Mouse (Mus musculus): ENCODE measurements at regions not wholly inside any gene's neighbourhood (a gene's known extent, or its start where the extent isn't known, plus 50 kb on each side); places are given as distances from the start of the nearest gene placed in this dataset.
"Not testable (repeated sequence)": the region's sequence is repeated elsewhere in the genome, so short reads cannot be mapped to it uniquely, and the experiment has no call there.

GRCm38 (mm10) chr12:119102106-119102505, 135.9 kb upstream of the Abcb5 start:
- not testable (repeated sequence) for H3K27ac ChIP-seq; H3K4me1 ChIP-seq (replicated peaks); H3K36me3 ChIP-seq; ATAC-seq (ENCODE audit: insufficient number of reproducible peaks, insufficient read depth, low FRiP score, low TSS enrichment, low read depth); H3K4me3 ChIP-seq (replicated peaks); H3K9me3 ChIP-seq; H3K4me2 ChIP-seq; H3K9ac ChIP-seq (replicated peaks); H3K27me3 ChIP-seq
- WGBS = 73% methylated on average over 2 of the region's 2 CpGs

GRCm38 (mm10) chr12:119099736-119100135, 133.5 kb upstream of the Abcb5 start:
- Histone ChIP-seq H3K36me3 (no peaks in the 10 kb centered on the region), H3K27ac (no peak overlapping the region), H3K9ac (replicated peaks) (no peak overlapping the region), H3K4me2 (no peak overlapping the region), H3K4me1 (replicated peaks) (no peaks in the 10 kb centered on the region), H3K27me3 (no peaks in the 10 kb centered on the region), H3K9me3 (no peaks in the 10 kb centered on the region), H3K4me3 (replicated peaks) (no peak overlapping the region)
- ATAC-seq (ENCODE audit: insufficient number of reproducible peaks, insufficient read depth, low FRiP score, low TSS enrichment, low read depth) = no peak

GRCm38 (mm10) chr12:119097814-119098213, 131.6 kb upstream of the Abcb5 start:
- no peak for ATAC-seq (ENCODE audit: insufficient number of reproducible peaks, insufficient read depth, low FRiP score, low TSS enrichment, low read depth)
- Histone ChIP-seq H3K4me3 (replicated peaks) (no peak overlapping the region), H3K27ac (no peak overlapping the region), H3K27me3 (no peaks in the 10 kb centered on the region), H3K4me1 (replicated peaks) (no peaks in the 10 kb centered on the region), H3K9me3 (no peaks in the 10 kb centered on the region), H3K9ac (replicated peaks) (no peak overlapping the region), H3K36me3 (no peaks in the 10 kb centered on the region), H3K4me2 (no peak overlapping the region)
- WGBS = 38% methylated on average over 1 of the region's 1 CpGs

- Histone ChIP-seq H3K4me2 (no peak overlapping the region), H3K27ac (no peak overlapping the region), H3K36me3 (no peaks in the 10 kb centered on the region), H3K4me1 (replicated peaks) (no peaks in the 10 kb centered on the region), H3K9ac (replicated peaks) (no peak overlapping the region), H3K4me3 (replicated peaks) (no peak overlapping the region), H3K9me3 (no peaks in the 10 kb centered on the region), H3K27me3 (no peaks in the 10 kb centered on the region)
- 89% methylated on average over 1 of the region's 1 CpGs for WGBS
- no peak for ATAC-seq (ENCODE audit: insufficient number of reproducible peaks, insufficient read depth, low FRiP score, low TSS enrichment, low read depth)
These were observed 128.1 kb upstream of the Abcb5 start for GRCm38 (mm10) chr12:119094314-119094713.

GRCm38 (mm10) chr12:119093402-119093801, 127.2 kb upstream of the Abcb5 start:
- WGBS = 91% methylated on average over 2 of the region's 2 CpGs
- no peaks in the 10 kb centered on the region for H3K4me1 ChIP-seq (replicated peaks)
- no peaks in the 10 kb centered on the region for H3K9me3 ChIP-seq
- H3K36me3 ChIP-seq = no peaks in the 10 kb centered on the region
- H3K27me3 ChIP-seq = no peaks in the 10 kb centered on the region
- ATAC-seq (ENCODE audit: insufficient number of reproducible peaks, insufficient read depth, low FRiP score, low TSS enrichment, low read depth) = no peak
- H3K4me3 ChIP-seq (replicated peaks) = no peak overlapping the region
- no peak overlapping the region for H3K27ac ChIP-seq
- H3K4me2 ChIP-seq = no peak overlapping the region
- no peak overlapping the region for H3K9ac ChIP-seq (replicated peaks)

- Histone ChIP-seq H3K9me3 (no peaks in the 10 kb centered on the region), H3K4me1 (replicated peaks) (no peaks in the 10 kb centered on the region), H3K4me3 (replicated peaks) (no peak overlapping the region), H3K27ac (no peak overlapping the region), H3K4me2 (no peak overlapping the region), H3K9ac (replicated peaks) (no peak overlapping the region), H3K36me3 (no peaks in the 10 kb centered on the region), H3K27me3 (no peaks in the 10 kb centered on the region)
- WGBS = 91% methylated on average over 2 of the region's 2 CpGs
- ATAC-seq (ENCODE audit: insufficient number of reproducible peaks, insufficient read depth, low FRiP score, low TSS enrichment, low read depth) = no peak
These were observed 123.1 kb upstream of the Abcb5 start for GRCm38 (mm10) chr12:119089292-119089691.

GRCm38 (mm10) chr12:119088666-119089065, 122.4 kb upstream of the Abcb5 start:
- H3K4me3 ChIP-seq (replicated peaks) = no peak overlapping the region
- WGBS = 79% methylated on average over 1 of the region's 1 CpGs
- no peak overlapping the region for H3K4me2 ChIP-seq
- no peak overlapping the region for H3K9ac ChIP-seq (replicated peaks)
- no peaks in the 10 kb centered on the region for H3K9me3 ChIP-seq
- no peaks in the 10 kb centered on the region for H3K36me3 ChIP-seq
- ATAC-seq (ENCODE audit: insufficient number of reproducible peaks, insufficient read depth, low FRiP score, low TSS enrichment, low read depth) = no peak
- no peak overlapping the region for H3K27ac ChIP-seq
- no peaks in the 10 kb centered on the region for H3K27me3 ChIP-seq
- no peaks in the 10 kb centered on the region for H3K4me1 ChIP-seq (replicated peaks)

GRCm38 (mm10) chr12:119084814-119085213, 118.6 kb upstream of the Abcb5 start:
- no peak for ATAC-seq (ENCODE audit: insufficient number of reproducible peaks, insufficient read depth, low FRiP score, low TSS enrichment, low read depth)
- WGBS = 86% methylated on average over 2 of the region's 2 CpGs
- Histone ChIP-seq H3K4me2 (no peak overlapping the region), H3K9ac (replicated peaks) (no peak overlapping the region), H3K9me3 (no peaks in the 10 kb centered on the region), H3K27me3 (no peaks in the 10 kb centered on the region), H3K36me3 (no peaks in the 10 kb centered on the region), H3K4me1 (replicated peaks) (no peaks in the 10 kb centered on the region), H3K4me3 (replicated peaks) (no peak overlapping the region), H3K27ac (no peak overlapping the region)

GRCm38 (mm10) chr12:119082781-119083180, 116.6 kb upstream of the Abcb5 start:
- Histone ChIP-seq H3K4me2 (no peak overlapping the region), H3K4me3 (replicated peaks) (no peak overlapping the region), H3K9ac (replicated peaks) (no peak overlapping the region), H3K36me3 (no peaks in the 10 kb centered on the region), H3K27me3 (no peaks in the 10 kb centered on the region), H3K27ac (no peak overlapping the region), H3K4me1 (replicated peaks) (no peaks in the 10 kb centered on the region), H3K9me3 (no peaks in the 10 kb centered on the region)
- no peak for ATAC-seq (ENCODE audit: insufficient number of reproducible peaks, insufficient read depth, low FRiP score, low TSS enrichment, low read depth)

- ATAC-seq (ENCODE audit: insufficient number of reproducible peaks, insufficient read depth, low FRiP score, low TSS enrichment, low read depth) = no peak
- WGBS = 62% methylated on average over 1 of the region's 1 CpGs
- no peak overlapping the region for H3K27ac ChIP-seq
These were observed 109.6 kb upstream of the Abcb5 start for GRCm38 (mm10) chr12:119075825-119076224.

GRCm38 (mm10) chr12:119074742-119075478, 108.7 kb upstream of the Abcb5 start:
- Histone ChIP-seq H3K27me3 (no peaks in the 10 kb centered on the region), H3K27ac (0 out of 2 replicates have a peak overlapping the region, but pooled peaks have one; percentile 36), H3K9ac (replicated peaks) (no peak overlapping the region), H3K4me2 (no peak overlapping the region), H3K4me3 (replicated peaks) (no peak overlapping the region), H3K4me1 (replicated peaks) (no peaks in the 10 kb centered on the region), H3K9me3 (no peaks in the 10 kb centered on the region), H3K36me3 (no peaks in the 10 kb centered on the region)
- WGBS = 68% methylated on average over 2 of the region's 2 CpGs
- no peak for ATAC-seq (ENCODE audit: insufficient number of reproducible peaks, insufficient read depth, low FRiP score, low TSS enrichment, low read depth)

More at GRCm38 (mm10) chr12:119075825-119076224, 109.6 kb upstream of the Abcb5 start:
- Histone ChIP-seq H3K4me1 (replicated peaks) (no peaks in the 10 kb centered on the region), H3K9me3 (no peaks in the 10 kb centered on the region), H3K4me3 (replicated peaks) (no peak overlapping the region), H3K4me2 (no peak overlapping the region), H3K27me3 (no peaks in the 10 kb centered on the region), H3K36me3 (no peaks in the 10 kb centered on the region), H3K9ac (replicated peaks) (no peak overlapping the region)

- H3K4me1 ChIP-seq (replicated peaks) = no peaks in the 10 kb centered on the region
- H3K27me3 ChIP-seq = no peaks in the 10 kb centered on the region
- H3K4me3 ChIP-seq (replicated peaks) = no peak overlapping the region
- H3K27ac ChIP-seq = no peak overlapping the region
- no peak overlapping the region for H3K4me2 ChIP-seq
- H3K9ac ChIP-seq (replicated peaks) = no peak overlapping the region
- H3K9me3 ChIP-seq = no peaks in the 10 kb centered on the region
- no peaks in the 10 kb centered on the region for H3K36me3 ChIP-seq
- ATAC-seq (ENCODE audit: insufficient number of reproducible peaks, insufficient read depth, low FRiP score, low TSS enrichment, low read depth) = no peak
These were observed 107.9 kb upstream of the Abcb5 start for GRCm38 (mm10) chr12:119074147-119074546.
